Mouse (Mus musculus) C2C12 (cell line): ENCODE measurements around the gene Atp5f1.

Experiments
- CEBPB ChIP-seq: IDR thresholded peaks from one replicate; pipeline ENCODE4 v1.6.1; 2011; ENCODE audit warnings: low read depth, mild to moderate bottlenecking, control low read depth, moderate library complexity
- CTCF ChIP-seq: IDR thresholded peaks from one replicate; pipeline ENCODE4 v1.5.1; 2011; ENCODE audit not compliant: control insufficient read depth, insufficient read depth, insufficient read length
- FOSL1 ChIP-seq: IDR thresholded peaks from one replicate; pipeline ENCODE4 v1.8.0; 2011; ENCODE audit warnings: mild to moderate bottlenecking, low read length; ENCODE audit not compliant: poor library complexity, insufficient read depth, severe bottlenecking
- MAX ChIP-seq: IDR thresholded peaks from one replicate; pipeline ENCODE4 v1.6.1; 2011; ENCODE audit warnings: mild to moderate bottlenecking, control low read depth
- MYOD1 ChIP-seq: IDR thresholded peaks from one replicate; pipeline ENCODE4 v1.6.1; 2011; ENCODE audit warnings: low read depth; ENCODE audit not compliant: control insufficient read depth, insufficient read length
- MYOG ChIP-seq: IDR thresholded peaks from one replicate; pipeline ENCODE4 v1.6.1; 2011; ENCODE audit not compliant: control insufficient read depth, insufficient read length; ENCODE audit errors: extremely low read depth
- USF1 ChIP-seq: IDR thresholded peaks from one replicate; pipeline ENCODE4 v1.6.1; 2011; ENCODE audit warnings: low read depth, mild to moderate bottlenecking, control low read depth, moderate library complexity

DNA sequence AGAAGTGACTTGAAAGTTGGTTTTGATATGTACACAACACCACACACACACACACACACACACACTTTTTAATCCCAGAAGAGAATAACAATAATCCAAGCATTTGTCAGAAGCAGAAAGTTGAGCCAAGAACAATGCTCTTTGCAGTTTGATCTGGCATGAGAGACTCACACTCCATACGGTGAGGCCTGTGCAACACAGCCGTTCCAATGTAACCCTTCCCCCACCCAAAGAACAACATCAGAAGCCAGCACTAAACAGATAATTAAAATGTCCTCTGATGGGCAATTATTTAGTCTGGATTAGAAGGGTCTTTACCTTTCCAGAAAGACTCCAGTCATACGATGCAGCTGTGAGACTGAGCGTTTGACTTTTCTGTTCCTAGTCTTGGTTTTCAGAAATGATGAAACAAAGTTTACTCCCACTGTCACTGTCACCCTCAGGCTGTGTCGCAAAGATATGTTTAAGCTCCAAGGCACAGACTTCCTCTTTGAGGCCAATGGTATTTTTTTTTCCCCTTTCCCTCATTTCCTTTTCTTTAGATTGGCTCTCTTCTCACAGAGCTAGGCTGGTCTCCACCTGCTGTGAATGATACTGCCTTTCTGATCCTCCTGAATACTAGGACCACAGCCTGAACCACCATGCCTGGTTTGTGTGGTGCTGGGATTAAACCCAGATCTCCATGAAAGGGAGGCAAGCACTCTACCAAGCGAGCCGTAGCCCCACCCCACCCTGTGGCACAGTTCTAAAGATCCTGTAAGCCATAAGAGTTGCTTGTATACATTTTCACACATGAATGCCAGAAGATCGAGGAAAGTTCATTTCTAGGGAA lies 27.4 kb downstream of the Atp5f1 start, which contains the start of gene I830077J02Rik:
- TF ChIP-seq USF1 (no peak), CTCF (no peak), MAX (no peak), FOSL1 (no peak), MYOD1 (no peak), CEBPB (no peak), MYOG (no peak)
